Mouse (Mus musculus): ENCODE data around the gene Ola1. TPM values are rescaled to one million over a fixed set of nuclear protein-coding genes. Genes with fewer than 3 reads are reported as not detected.

The Ola1 gene
- total and polyA plus RNA-seq, 3 experiments: 114 to 182 (median 175) TPM

GRCm38 (mm10) chr2:73263794-73264610 lies 45.3 kb upstream of the Ola1 start:
- TF ChIP-seq MAZ (IDR thresholded peaks at IDR 0.05; ENCODE audit: low read depth, low read length) (no peak), GABPA (IDR thresholded peaks at IDR 0.05; ENCODE audit: insufficient replicate concordance, low read depth, low read length) (no peak), RAD21 (IDR thresholded peaks at IDR 0.05; ENCODE audit: low read depth, low read length) (no peak), SIN3A (IDR thresholded peaks at IDR 0.05; ENCODE audit: low read length) (no peak), CTCF (conservative IDR thresholded peaks at IDR 0.05 in 1 of 2, IDR thresholded peaks at IDR 0.05 in 1 of 2; ENCODE audit: low read depth in 2 of 2, low read length in 2 of 2) (no peak), MAX (IDR thresholded peaks at IDR 0.05; ENCODE audit: low read length) (no peak), EP300 (IDR thresholded peaks at IDR 0.05; ENCODE audit: low read length) (no peak), TBP (conservative IDR thresholded peaks at IDR 0.05; ENCODE audit: low read depth, low read length) (no peak), USF1 (IDR thresholded peaks at IDR 0.05; ENCODE audit: low read depth, low read length) (no peak), IRF4 (IDR thresholded peaks at IDR 0.05; ENCODE audit: low read depth, low read length) (no peak), POLR2AphosphoS2 (IDR thresholded peaks at IDR 0.05; ENCODE audit: low read depth, low read length) (no peak)
- in situ Hi-C loops (cut with MboI; ENCODE audit: low pct_ligation_motif_present, low pct_unique_long_range_greater_than_20kb, low sequenced_read_pairs) (loop anchor here (10.0 kb wide), 1 partner anchor 49 kb away; the partner anchor contains the start of gene Ola1), dilution Hi-C loops (cut with MboI; ENCODE audit: extremely low pct_ligation_motif_present, extremely low pct_unique_long_range_greater_than_20kb, low sequenced_read_pairs) (no loop called here)
- Histone ChIP-seq H3K27ac (ENCODE audit: insufficient read depth, low read depth) (no peak overlapping the region), H3K36me3 (replicated peaks in 1 of 2; ENCODE audit: control insufficient read depth in 1 of 2, insufficient read depth in 1 of 2, low read length in 1 of 2) (no peaks in the 10 kb centered on the region), H3K9ac (ENCODE audit: insufficient read depth, low read depth) (no peak overlapping the region), H3K79me2 (replicated peaks; ENCODE audit: control insufficient read depth, extremely low read depth, insufficient read depth, poor library complexity, severe bottlenecking) (no peaks in the 10 kb centered on the region), H3K4me2 (ENCODE audit: insufficient read depth, low read depth, poor library complexity, severe bottlenecking) (no peak overlapping the region), H3K27me3 (replicated peaks) (no peaks in the 10 kb centered on the region), H3K4me1 (ENCODE audit: control insufficient read depth in 1 of 2, insufficient read depth in 2 of 2) (no peaks in the 10 kb centered on the region), H3K9me3 (replicated peaks; ENCODE audit: low read length) (peaks cover 3% of the 10 kb centered on the region), H3K4me3 (replicated peaks in 1 of 3; ENCODE audit: low read depth in 2 of 3, low read length in 2 of 3, poor library complexity in 1 of 3) (no peak overlapping the region)
- DNase-seq (ENCODE audit: extremely low read depth): no peak

- no peaks in the 10 kb centered on the region for H3K36me3 ChIP-seq (replicated peaks in 1 of 2; ENCODE audit: control insufficient read depth in 1 of 2, insufficient read depth in 1 of 2, low read length in 1 of 2)
- H3K4me3 ChIP-seq (replicated peaks in 1 of 3; ENCODE audit: low read depth in 2 of 3, low read length in 2 of 3, poor library complexity in 1 of 3): no peak overlapping the region
- no peaks in the 10 kb centered on the region for H3K27me3 ChIP-seq (replicated peaks)
- in situ Hi-C loops (cut with MboI; ENCODE audit: low pct_ligation_motif_present, low pct_unique_long_range_greater_than_20kb, low sequenced_read_pairs): loop anchor here (10.0 kb wide), 1 partner anchor 48 kb away; the partner anchor contains the start of gene Ola1
- peaks cover 3% of the 10 kb centered on the region for H3K9me3 ChIP-seq (replicated peaks; ENCODE audit: low read length)
- no peak for DNase-seq (ENCODE audit: extremely low read depth)
- H3K79me2 ChIP-seq (replicated peaks; ENCODE audit: control insufficient read depth, extremely low read depth, insufficient read depth, poor library complexity, severe bottlenecking): no peaks in the 10 kb centered on the region
- dilution Hi-C loops (cut with MboI; ENCODE audit: extremely low pct_ligation_motif_present, extremely low pct_unique_long_range_greater_than_20kb, low sequenced_read_pairs): no loop called here
- H3K4me1 ChIP-seq (ENCODE audit: control insufficient read depth in 1 of 2, insufficient read depth in 2 of 2): no peaks in the 10 kb centered on the region
- H3K4me2 ChIP-seq (ENCODE audit: insufficient read depth, low read depth, poor library complexity, severe bottlenecking): no peak overlapping the region
- no peak overlapping the region for H3K27ac ChIP-seq (ENCODE audit: insufficient read depth, low read depth)
- TF ChIP-seq POLR2A (IDR thresholded peaks at IDR 0.05; ENCODE audit: low read depth, low read length): no peak
- no peak for TF ChIP-seq USF2 (conservative IDR thresholded peaks at IDR 0.05; ENCODE audit: low read depth, low read length)
- no peak for TF ChIP-seq SIN3A (IDR thresholded peaks at IDR 0.05; ENCODE audit: low read length)
- no peak for TF ChIP-seq POLR2AphosphoS2 (IDR thresholded peaks at IDR 0.05; ENCODE audit: low read depth, low read length)
- no peak for TF ChIP-seq RCOR1 (conservative IDR thresholded peaks at IDR 0.05; ENCODE audit: low read depth, low read length)
- TF ChIP-seq MXI1 (IDR thresholded peaks at IDR 0.05; ENCODE audit: low read depth, low read length): no peak
- TF ChIP-seq ELF1 (IDR thresholded peaks at IDR 0.05; ENCODE audit: low read depth, low read length): no peak
- TF ChIP-seq TCF12 (IDR thresholded peaks at IDR 0.05; ENCODE audit: low read depth, low read length): no peak
- TF ChIP-seq SMC3 (IDR thresholded peaks at IDR 0.05; ENCODE audit: low read depth, low read length): no peak
- no peak for TF ChIP-seq RAD21 (IDR thresholded peaks at IDR 0.05; ENCODE audit: low read depth, low read length)
- no peak for TF ChIP-seq ETS1 (conservative IDR thresholded peaks at IDR 0.05; ENCODE audit: low read depth, low read length)
- TF ChIP-seq MEF2A (IDR thresholded peaks at IDR 0.05; ENCODE audit: borderline replicate concordance, low read depth, low read length): no peak
- no peak for TF ChIP-seq ZNF384 (IDR thresholded peaks at IDR 0.05; ENCODE audit: low read depth, low read length)
- TF ChIP-seq JUND (conservative IDR thresholded peaks at IDR 0.05; ENCODE audit: low read depth, low read length): no peak
- TF ChIP-seq ZMIZ1 (IDR thresholded peaks at IDR 0.05; ENCODE audit: low read depth, low read length): no peak
- no peak overlapping the region for H3K9ac ChIP-seq (ENCODE audit: insufficient read depth, low read depth)
Measured at GRCm38 (mm10) chr2:73263172-73263765, 44.5 kb upstream of the Ola1 start.

Measured in CH12.LX (cell line).